Mouse (Mus musculus): Measurements from ENCODE around the gene Lat. TPM values are rescaled to one million over a fixed set of nuclear protein-coding genes. Genes with fewer than 3 reads are reported as not detected.

Gene Lat
- 675 TPM for polyA plus RNA-seq (2017; shearing (Covaris generic))

GRCm38 (mm10) chr7:126369393-126369792 lies at the start of gene Lat:
Gene Lat (minus strand): TSS chr7:126369570.

GRCm38 (mm10) chr7:126414725-126415124 lies 45.4 kb upstream of the Lat start, which contains the start of gene Cd19:
Gene Cd19 (minus strand): TSS chr7:126414889.

GRCm38 (mm10) chr7:126396298-126397119 lies 27.1 kb upstream of the Lat start, which contains the start of gene Nfatc2ip:
Gene Nfatc2ip (minus strand): TSS chr7:126396737.

GRCm38 (mm10) chr7:126377278-126378158 lies 8.1 kb upstream of the Lat start, which contains the start of gene Spns1:
Gene Spns1 (minus strand): TSS chr7:126377450.

Other genes starting within 250 kb of the Lat start
- gene Xpo6, start 169.1 kb downstream of the Lat start, polyA plus RNA-seq (2017; shearing (Covaris generic)) = 135 TPM
- 19.2 TPM for gene Sbk1, start 97.0 kb downstream of the Lat start, polyA plus RNA-seq (2017; shearing (Covaris generic))
- gene Spns1, start 7.9 kb upstream of the Lat start, polyA plus RNA-seq (2017; shearing (Covaris generic)) = 33.0 TPM
- 5.9 TPM for gene Nfatc2ip, start 27.2 kb upstream of the Lat start, polyA plus RNA-seq (2017; shearing (Covaris generic))
- gene Cd19, start 45.3 kb upstream of the Lat start, polyA plus RNA-seq (2017; shearing (Covaris generic)) = not detected
- gene Rabep2, start 59.2 kb upstream of the Lat start, polyA plus RNA-seq (2017; shearing (Covaris generic)) = 40.4 TPM
- gene Atp2a1, start 93.5 kb upstream of the Lat start, polyA plus RNA-seq (2017; shearing (Covaris generic)) = 0.39 TPM
- gene Sh2b1, start 105.9 kb upstream of the Lat start, polyA plus RNA-seq (2017; shearing (Covaris generic)) = 58.6 TPM
- gene Tufm, start 117.8 kb upstream of the Lat start, polyA plus RNA-seq (2017; shearing (Covaris generic)) = 66.5 TPM
- gene Atxn2l, start 133.9 kb upstream of the Lat start, polyA plus RNA-seq (2017; shearing (Covaris generic)) = 118 TPM
- gene Eif3c, start 196.8 kb upstream of the Lat start, polyA plus RNA-seq (2017; shearing (Covaris generic)) = 142 TPM
- gene Apobr, start 215.4 kb upstream of the Lat start, polyA plus RNA-seq (2017; shearing (Covaris generic)) = 3.4 TPM
- gene Cln3, start 216.2 kb upstream of the Lat start, polyA plus RNA-seq (2017; shearing (Covaris generic)) = 83.6 TPM
- gene Il27, start 225.4 kb upstream of the Lat start, polyA plus RNA-seq (2017; shearing (Covaris generic)) = not detected

Measured in effector memory CD4-positive, alpha-beta T cell, adult 5 months (primary cell).